Mouse (Mus musculus) neutrophil, adult 83 days (primary cell): Measurements from ENCODE around the gene Gm1604a. TPM values are rescaled to one million over a fixed set of nuclear protein-coding genes. Genes with fewer than 3 reads are reported as not detected.

Source experiments
- total RNA-seq, 2 experiments: library from RNA; stranded (reverse); gene quantifications; one replicate each; pipeline ENCODE4 v1.2.4; 2023

The Gm1604a gene
- total RNA-seq: 1 to 10 TPM; 2.8 to 3.7 TPM

DNA sequence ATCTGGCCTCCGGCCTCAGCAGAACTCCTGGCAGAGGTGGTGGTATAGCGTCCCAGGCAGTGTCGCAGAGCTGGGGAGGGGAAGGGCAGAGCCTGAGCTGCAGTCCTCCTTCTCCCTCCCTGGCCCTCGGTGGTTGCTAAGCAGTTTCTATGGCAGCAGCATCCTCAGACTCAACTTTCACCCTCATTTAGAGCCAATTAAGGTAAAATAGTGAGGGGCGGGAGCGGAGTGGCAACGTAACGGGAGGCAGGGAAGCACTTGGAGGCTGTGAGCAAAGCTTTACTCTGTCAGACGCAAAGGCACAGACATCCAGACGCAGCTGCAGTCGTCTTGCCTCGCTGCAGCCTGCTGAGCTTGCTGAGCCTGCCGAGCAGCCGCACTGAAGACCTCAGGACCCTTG is at the start of gene Gm1604a:
Gene Gm1604a, plus strand, starts transcription at position 312 of the 400 bp plus-strand sequence.

DNA sequence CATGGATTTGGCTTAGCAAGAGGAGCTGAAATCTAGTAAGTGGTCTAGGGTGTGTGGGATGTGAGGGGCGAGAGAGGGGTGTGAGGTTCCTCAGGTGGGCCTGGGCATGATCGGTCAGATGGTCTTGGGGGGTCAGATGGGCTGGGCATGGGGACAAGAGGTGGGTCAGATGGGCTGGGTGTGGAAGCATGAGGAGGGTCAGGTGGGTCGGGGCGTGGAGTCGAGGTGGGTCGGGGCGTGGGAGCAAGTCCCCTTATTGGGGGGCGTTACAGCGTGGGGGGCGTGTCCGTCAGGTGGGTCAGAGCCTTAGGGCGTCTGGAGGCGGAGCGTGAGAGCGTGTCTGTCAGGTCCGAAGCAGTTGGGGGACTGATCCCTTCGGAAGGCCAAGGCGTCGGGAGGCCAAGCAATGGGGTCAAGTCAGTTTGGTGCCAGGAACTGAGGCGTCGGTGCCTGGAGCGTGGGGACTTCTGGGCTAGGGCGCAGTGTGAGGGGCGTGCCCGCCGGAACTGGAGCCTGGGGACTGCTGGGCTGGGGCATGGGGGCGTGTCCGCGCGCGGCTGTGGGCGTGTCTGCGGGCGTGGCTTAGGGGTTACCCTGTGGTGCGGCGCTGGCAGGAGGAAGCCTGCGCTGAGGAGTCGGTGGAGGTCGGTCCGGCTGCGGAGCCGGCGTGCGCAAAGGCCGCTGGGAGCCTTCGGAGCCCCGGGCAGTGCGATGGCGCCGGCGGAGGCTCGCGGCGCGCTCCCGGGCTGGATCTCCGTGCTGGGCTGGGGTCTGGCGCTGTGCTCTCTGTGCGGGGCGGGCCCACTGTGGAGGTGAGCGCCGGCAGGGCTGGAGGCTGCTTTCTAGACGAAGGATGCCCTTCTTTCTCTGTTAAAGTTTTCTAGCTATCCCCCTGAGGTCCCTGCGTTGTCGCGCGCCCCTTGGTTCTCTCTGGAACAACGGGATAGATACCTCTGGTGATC is 46.8 kb upstream of the Gm1604a start, which contains the start of gene Gm49721:
Gene Gm49721, plus strand, starts transcription at position 618 of the 962 bp plus-strand sequence.

Other genes with a start within 250 kb of the Gm1604a start
- gene Ezr, start 242.8 kb upstream of the Gm1604a start, total RNA-seq: 100 to 1,000 TPM; 116 to 126 TPM
- gene Rsph3b, start 76.9 kb upstream of the Gm1604a start, total RNA-seq: 10 to 100 TPM; 14.1 to 14.7 TPM
- gene Tagap1, start 64.4 kb upstream of the Gm1604a start, total RNA-seq: 10 to 100 TPM; 29.4 to 35.6 TPM
- gene Rnaset2b, start 54.9 kb upstream of the Gm1604a start, total RNA-seq: 100 to 1,000 TPM; 199 to 217 TPM
- under 1 TPM in 1 of 2 experiments, not detected in 1; 0.35 TPM for gene Gm49721, start 46.7 kb upstream of the Gm1604a start, total RNA-seq
- 10 to 100 TPM; 41.8 to 47.5 TPM for gene Rps6ka2, start 144.5 kb downstream of the Gm1604a start, total RNA-seq